Mouse (Mus musculus) embryonic facial prominence, embryonic 14.5 days (tissue): Measurements from ENCODE around the gene Fbxl15. TPM values are rescaled to one million over a fixed set of nuclear protein-coding genes. Genes with fewer than 3 reads are reported as not detected.

ENCODE experiments used
- ATAC-seq: fragments of 200-750 bp; cut with Nextera tagmentation; 2 replicates; pipeline ENCODE4 v1.8.0; 2017; ENCODE audit warnings: low read depth, moderate number of reproducible peaks, moderate TSS enrichment
- DNase-seq: peaks from one replicate; pipeline ENCODE4 v3.0.0-alpha.2; 2015; ENCODE audit warnings: low spot score
- H3K27ac ChIP-seq: fragments of 300-500 bp; sonication (generic); replicated peaks from 2 replicates; pipeline ENCODE4 v1.5.1; 2014; ENCODE audit warnings: low read depth, mild to moderate bottlenecking, low read length, moderate library complexity
- H3K27me3 ChIP-seq: fragments of 300-500 bp; sonication (generic); replicated peaks from 2 replicates; pipeline ENCODE4 v1.6.1; 2014; ENCODE audit warnings: low read length; ENCODE audit not compliant: control insufficient read depth, insufficient read depth
- H3K36me3 ChIP-seq: fragments of 300-500 bp; sonication (generic); 2 replicates; pipeline ENCODE4 v1.6.1; 2014; ENCODE audit warnings: low read length, mixed read lengths; ENCODE audit not compliant: control insufficient read depth, insufficient read depth
- H3K4me1 ChIP-seq: fragments of 300-500 bp; sonication (generic); 2 replicates; pipeline ENCODE4 v1.6.1; 2014; ENCODE audit warnings: antibody characterized with exemption, low read length; ENCODE audit not compliant: control insufficient read depth, insufficient read depth
- H3K4me2 ChIP-seq: fragments of 300-500 bp; sonication (generic); 2 replicates; pipeline ENCODE4 v1.6.1; 2014; ENCODE audit warnings: low read depth, mild to moderate bottlenecking, low read length, moderate library complexity, mixed read lengths
- H3K4me3 ChIP-seq: fragments of 300-500 bp; sonication (generic); 2 replicates; pipeline ENCODE4 v1.5.1; 2014; ENCODE audit warnings: low read depth, mild to moderate bottlenecking, low read length
- H3K9ac ChIP-seq: fragments of 300-500 bp; sonication (generic); 2 replicates; pipeline ENCODE4 v1.6.1; 2014; ENCODE audit warnings: low read depth, mild to moderate bottlenecking, low read length, moderate library complexity, mixed read lengths
- H3K9me3 ChIP-seq: fragments of 300-500 bp; sonication (generic); 2 replicates; pipeline ENCODE4 v1.6.1; 2016; ENCODE audit warnings: low read length; ENCODE audit not compliant: control insufficient read depth
- WGBS: fragments of 180-500 bp; shearing (Covaris S2); extraction: QIAGEN DNeasy Blood & Tissue Kit; methylation state at CpG from one replicate; pipeline ENCODE4 v1.1.7; 2014; 5-methylcytosine and 5-hydroxymethylcytosine counted together
- polyA plus RNA-seq: library from polyadenylated mRNA; unstranded; fragments of >200 nt; fragmentation: Nextera tagmentation; extraction: Ambion mirVana; gene quantifications from 2 replicates; pipeline ENCODE4 v1.2.1, GENCODE M21; 2014

Gene Fbxl15
- polyA plus RNA-seq = 13.8 and 14.7 TPM in 2 replicates

GRCm38 (mm10) chr19:46328081-46329030 is at the start of gene Fbxl15:
Gene Fbxl15 (plus strand): TSS chr19:46328184.
- Histone ChIP-seq H3K9me3 (no peaks in the 10 kb centered on the region), H3K27me3 (peaks cover 40% of the 10 kb centered on the region), H3K4me3 (peak within 1 kb of the TSS; percentile 70), H3K36me3 (peaks cover 25% of the 10 kb centered on the region), H3K4me1 (peaks cover 14% of the 10 kb centered on the region), H3K9ac (peak within 1 kb of the TSS; percentile 67), H3K27ac (peak within 1 kb of the TSS; percentile 83), H3K4me2 (peak within 1 kb of the TSS; percentile 99)
- peak; percentile 92 for ATAC-seq
- under 1% methylated on average over 71 of the region's 81 CpGs for WGBS
- peak; percentile 97 for DNase-seq

- H3K36me3 ChIP-seq = peaks cover 88% of the 10 kb centered on the region
- 94% methylated on average over 11 of the region's 11 CpGs for WGBS
- no peaks in the 10 kb centered on the region for H3K4me1 ChIP-seq
- no peak for DNase-seq
- H3K4me2 ChIP-seq = no peak overlapping the region
- H3K9me3 ChIP-seq = no peaks in the 10 kb centered on the region
- H3K27ac ChIP-seq = no peak overlapping the region
- no peak for ATAC-seq
- H3K9ac ChIP-seq = no peak overlapping the region
- no peaks in the 10 kb centered on the region for H3K27me3 ChIP-seq
- no peak overlapping the region for H3K4me3 ChIP-seq
Measured at GRCm38 (mm10) chr19:46282081-46282849, 45.7 kb upstream of the Fbxl15 start.

- no peaks in the 10 kb centered on the region for H3K27me3 ChIP-seq
- H3K4me1 ChIP-seq = no peaks in the 10 kb centered on the region
- no peak overlapping the region for H3K4me3 ChIP-seq
- no peak overlapping the region for H3K9ac ChIP-seq
- ATAC-seq = no peak
- no peak overlapping the region for H3K27ac ChIP-seq
- no peak for DNase-seq
- H3K4me2 ChIP-seq = no peak overlapping the region
- H3K9me3 ChIP-seq = no peaks in the 10 kb centered on the region
- 94% methylated on average over 4 of the region's 4 CpGs for WGBS
- H3K36me3 ChIP-seq = peaks cover 74% of the 10 kb centered on the region
Measured at GRCm38 (mm10) chr19:46284686-46285085, 43.3 kb upstream of the Fbxl15 start.

GRCm38 (mm10) chr19:46285631-46286030 is 42.4 kb upstream of the Fbxl15 start:
- 87% methylated on average over 7 of the region's 7 CpGs for WGBS
- peaks cover 65% of the 10 kb centered on the region for H3K36me3 ChIP-seq
- H3K4me1 ChIP-seq = no peaks in the 10 kb centered on the region
- H3K27ac ChIP-seq = no peak overlapping the region
- ATAC-seq (no peak), DNase-seq (no peak)
- H3K9me3 ChIP-seq = no peaks in the 10 kb centered on the region
- no peak overlapping the region for H3K9ac ChIP-seq
- H3K4me2 ChIP-seq = no peak overlapping the region
- no peak overlapping the region for H3K4me3 ChIP-seq
- H3K27me3 ChIP-seq = no peaks in the 10 kb centered on the region

- Histone ChIP-seq H3K4me1 (no peaks in the 10 kb centered on the region), H3K9me3 (no peaks in the 10 kb centered on the region), H3K4me2 (no peak overlapping the region), H3K27ac (no peak overlapping the region), H3K27me3 (no peaks in the 10 kb centered on the region), H3K9ac (no peak overlapping the region), H3K4me3 (no peak overlapping the region), H3K36me3 (peaks cover 61% of the 10 kb centered on the region)
- WGBS = 96% methylated on average over 6 of the region's 6 CpGs
- ATAC-seq (no peak), DNase-seq (no peak)
Measured at GRCm38 (mm10) chr19:46286047-46286446, 41.9 kb upstream of the Fbxl15 start.

- Histone ChIP-seq H3K4me1 (no peaks in the 10 kb centered on the region), H3K9ac (no peak overlapping the region), H3K9me3 (no peaks in the 10 kb centered on the region), H3K27me3 (no peaks in the 10 kb centered on the region), H3K36me3 (peaks cover 52% of the 10 kb centered on the region), H3K4me3 (no peak overlapping the region), H3K4me2 (no peak overlapping the region), H3K27ac (no peak overlapping the region)
- no peak for DNase-seq
- no peak for ATAC-seq
- 89% methylated on average over 3 of the region's 3 CpGs for WGBS
Measured at GRCm38 (mm10) chr19:46286926-46287325, 41.1 kb upstream of the Fbxl15 start.

GRCm38 (mm10) chr19:46287566-46287965 is 40.4 kb upstream of the Fbxl15 start:
- DNase-seq = no peak
- Histone ChIP-seq H3K36me3 (peaks cover 46% of the 10 kb centered on the region), H3K4me2 (no peak overlapping the region), H3K27me3 (no peaks in the 10 kb centered on the region), H3K27ac (no peak overlapping the region), H3K9me3 (no peaks in the 10 kb centered on the region), H3K9ac (no peak overlapping the region), H3K4me3 (no peak overlapping the region), H3K4me1 (no peaks in the 10 kb centered on the region)
- WGBS = 90% methylated on average over 3 of the region's 3 CpGs
- no peak for ATAC-seq

GRCm38 (mm10) chr19:46290535-46291105 is 37.4 kb upstream of the Fbxl15 start:
- Histone ChIP-seq H3K4me3 (no peak overlapping the region), H3K4me2 (no peak overlapping the region), H3K4me1 (no peaks in the 10 kb centered on the region), H3K9me3 (no peaks in the 10 kb centered on the region), H3K27me3 (no peaks in the 10 kb centered on the region), H3K36me3 (peaks cover 17% of the 10 kb centered on the region; the same call in 1 of the 2 replicates), H3K27ac (no peak overlapping the region), H3K9ac (no peak overlapping the region)
- DNase-seq (no peak), ATAC-seq (no peak)
- 70% methylated on average over 12 of the region's 12 CpGs for WGBS
